Mouse (Mus musculus) macrophage (primary cell): ENCODE measurements around the gene Lyrm7. TPM values are rescaled to one million over a fixed set of nuclear protein-coding genes. Genes with fewer than 3 reads are reported as not detected.

Source experiments
- H3K27ac ChIP-seq: fragments of 350-480 bp; formaldehyde crosslinking; 2 replicates; pipeline ENCODE4 v1.9.0; 2021
- H3K36me3 ChIP-seq: fragments of 350-480 bp; formaldehyde crosslinking; 2 replicates; pipeline ENCODE4 v1.9.0; 2021; ENCODE audit errors: inconsistent target
- H3K4me3 ChIP-seq: fragments of 350-480 bp; formaldehyde crosslinking; 2 replicates; pipeline ENCODE4 v1.9.0; 2021; ENCODE audit errors: inconsistent target
- H3K79me2 ChIP-seq: fragments of 350-480 bp; formaldehyde crosslinking; 2 replicates; pipeline ENCODE4 v1.9.0; 2021; ENCODE audit errors: inconsistent target
- whole genome bisulfite sequencing: methylation state at CpG from one replicate; pipeline ENCODE4 v1.1.7; 2026; ENCODE audit warnings: inconsistent platforms; ENCODE audit not compliant: missing documents; 5-methylcytosine and 5-hydroxymethylcytosine counted together
- polyA plus RNA-seq: library from polyadenylated mRNA; stranded (reverse); fragments of 250-400 nt; gene quantifications from 3 replicates; pipeline ENCODE4 v1.2.4, GENCODE M21; 2018; ENCODE audit warnings: inconsistent platforms

Gene Lyrm7
- polyA plus RNA-seq, 1 experiment from 2014 or later: 3.3 TPM

DNA sequence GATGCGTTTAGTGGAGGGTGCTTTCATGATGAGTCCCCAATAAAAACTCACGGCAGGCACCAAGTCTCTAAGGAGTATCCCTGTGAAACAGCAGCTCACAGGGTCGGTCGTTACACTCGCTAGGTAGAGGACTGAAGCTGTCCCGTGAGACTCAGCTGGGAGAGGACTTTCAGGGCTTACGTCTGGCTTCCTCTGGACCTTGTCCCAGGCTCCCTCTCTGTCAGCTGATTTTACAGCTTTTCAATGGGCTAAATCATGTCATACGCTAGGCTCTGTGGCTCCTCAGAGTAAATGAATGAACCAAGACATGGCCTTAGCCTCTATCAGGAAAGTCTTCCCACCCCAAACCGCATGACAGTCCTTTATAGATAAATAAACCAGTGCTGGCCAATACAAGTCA lies 33.9 kb upstream of the Lyrm7 start:
- WGBS: 96% methylated on average over 9 of the region's 9 CpGs
- Histone ChIP-seq H3K27ac (no peak overlapping the region), H3K36me3 (no peaks in the 10 kb centered on the region), H3K79me2 (no peaks in the 10 kb centered on the region), H3K4me3 (no peak overlapping the region)

GRCm38 (mm10) chr11:54892091-54892490 lies 31.4 kb upstream of the Lyrm7 start:
- no peak overlapping the region for H3K27ac ChIP-seq
- no peak overlapping the region for H3K4me3 ChIP-seq
- no peaks in the 10 kb centered on the region for H3K79me2 ChIP-seq
- 93% methylated on average over 7 of the region's 7 CpGs for WGBS
- no peaks in the 10 kb centered on the region for H3K36me3 ChIP-seq

GRCm38 (mm10) chr11:54891341-54891740 lies 30.6 kb upstream of the Lyrm7 start:
- no peak overlapping the region for H3K4me3 ChIP-seq
- no peaks in the 10 kb centered on the region for H3K79me2 ChIP-seq
- 94% methylated on average over 5 of the region's 5 CpGs for WGBS
- H3K36me3 ChIP-seq: no peaks in the 10 kb centered on the region
- H3K27ac ChIP-seq: no peak overlapping the region

DNA sequence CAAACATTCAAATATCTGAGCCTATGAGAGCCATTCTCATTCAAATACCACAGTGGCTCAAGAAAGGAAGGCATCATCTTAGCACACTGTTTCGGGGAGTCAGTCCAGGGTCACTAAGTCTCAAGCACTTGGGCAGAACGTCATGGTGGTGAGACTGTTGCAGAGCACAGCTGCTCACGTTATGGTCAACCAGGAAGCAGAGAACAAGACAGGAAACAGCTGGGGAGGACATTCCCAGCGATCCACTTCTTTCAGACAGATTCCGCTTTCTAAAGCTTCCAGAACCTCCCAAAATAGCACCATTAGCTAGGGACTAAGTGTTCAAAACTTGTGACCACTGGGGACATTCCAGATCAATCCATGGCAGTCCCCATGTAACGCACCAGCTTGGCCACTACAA lies 27.2 kb upstream of the Lyrm7 start:
- Histone ChIP-seq H3K27ac (no peak overlapping the region), H3K4me3 (no peak overlapping the region), H3K36me3 (no peaks in the 10 kb centered on the region), H3K79me2 (no peaks in the 10 kb centered on the region)
- 80% methylated on average over 6 of the region's 6 CpGs for WGBS

GRCm38 (mm10) chr11:54885406-54885805 lies 24.7 kb upstream of the Lyrm7 start:
- H3K79me2 ChIP-seq: no peaks in the 10 kb centered on the region
- peak overlapping the region; percentile 100 for H3K27ac ChIP-seq
- H3K36me3 ChIP-seq: no peaks in the 10 kb centered on the region
- WGBS: 86% methylated on average over 2 of the region's 2 CpGs
- no peak overlapping the region for H3K4me3 ChIP-seq

- WGBS: 2% methylated on average over 5 of the region's 5 CpGs
- no peaks in the 10 kb centered on the region for H3K79me2 ChIP-seq
- no peaks in the 10 kb centered on the region for H3K36me3 ChIP-seq
- H3K27ac ChIP-seq: peak overlapping the region; percentile 100
- no peak overlapping the region for H3K4me3 ChIP-seq
These were observed 24.2 kb upstream of the Lyrm7 start for GRCm38 (mm10) chr11:54884937-54885336.

DNA sequence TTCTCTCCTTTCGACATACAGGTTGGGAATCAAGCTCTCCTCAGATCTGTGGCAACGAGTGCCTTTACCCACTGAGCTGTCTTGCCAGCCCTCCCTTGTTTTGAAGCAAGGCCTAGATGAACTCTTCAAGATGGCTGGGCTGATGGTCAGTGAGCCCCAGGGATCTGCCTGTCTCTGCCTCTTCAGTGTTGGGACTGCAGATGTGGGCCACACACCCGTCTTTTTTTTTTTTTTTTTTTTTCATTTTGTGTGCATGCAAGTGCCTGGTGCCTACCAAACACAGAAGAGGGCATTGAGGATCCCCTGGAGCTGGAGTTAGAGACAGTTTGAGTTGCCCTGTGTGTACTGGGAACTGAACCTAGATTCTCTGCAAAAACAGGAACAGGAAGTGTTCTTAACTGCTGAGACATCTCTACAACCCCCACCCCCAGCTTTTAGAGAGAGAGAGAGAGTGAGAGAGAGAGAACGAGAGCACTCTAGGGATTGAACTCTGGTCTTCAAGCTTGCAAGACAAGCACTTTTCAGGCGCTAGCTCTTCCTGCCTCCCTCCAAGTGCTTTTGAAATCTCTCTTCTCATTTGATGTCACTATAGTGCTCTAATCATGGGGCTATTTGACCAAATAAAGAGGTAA lies 23.6 kb upstream of the Lyrm7 start:
- peak overlapping the region; percentile 100 for H3K27ac ChIP-seq
- H3K79me2 ChIP-seq: no peaks in the 10 kb centered on the region
- WGBS: 24% methylated on average over 5 of the region's 5 CpGs
- H3K4me3 ChIP-seq: no peak overlapping the region
- no peaks in the 10 kb centered on the region for H3K36me3 ChIP-seq

GRCm38 (mm10) chr11:54882671-54883070 lies 22.0 kb upstream of the Lyrm7 start:
- H3K27ac ChIP-seq: peak overlapping the region; percentile 100
- no peaks in the 10 kb centered on the region for H3K79me2 ChIP-seq

GRCm38 (mm10) chr11:54881051-54881474 lies 20.3 kb upstream of the Lyrm7 start:
- 88% methylated on average over 2 of the region's 2 CpGs for WGBS
- Histone ChIP-seq H3K4me3 (no peak overlapping the region), H3K36me3 (no peaks in the 10 kb centered on the region), H3K79me2 (no peaks in the 10 kb centered on the region), H3K27ac (no peak overlapping the region)

More at GRCm38 (mm10) chr11:54882671-54883070, 22.0 kb upstream of the Lyrm7 start:
- 67% methylated on average over 8 of the region's 8 CpGs for WGBS
- H3K4me3 ChIP-seq: no peak overlapping the region
- no peaks in the 10 kb centered on the region for H3K36me3 ChIP-seq

GRCm38 (mm10) chr11:54879922-54880321 lies 19.2 kb upstream of the Lyrm7 start:
- no peaks in the 10 kb centered on the region for H3K36me3 ChIP-seq
- no peaks in the 10 kb centered on the region for H3K79me2 ChIP-seq
- H3K27ac ChIP-seq: 0 out of 2 replicates have a peak overlapping the region, but pooled peaks have one; percentile 12
- WGBS: 92% methylated on average over 10 of the region's 10 CpGs
- no peak overlapping the region for H3K4me3 ChIP-seq

- 22% methylated on average over 4 of the region's 4 CpGs for WGBS
- H3K27ac ChIP-seq: 0 out of 2 replicates have a peak overlapping the region, but pooled peaks have one; percentile 12
- H3K4me3 ChIP-seq: no peak overlapping the region
- no peaks in the 10 kb centered on the region for H3K36me3 ChIP-seq
- no peaks in the 10 kb centered on the region for H3K79me2 ChIP-seq
These were observed 18.7 kb upstream of the Lyrm7 start for GRCm38 (mm10) chr11:54879434-54879833.

GRCm38 (mm10) chr11:54878893-54879292 lies 18.2 kb upstream of the Lyrm7 start:
- peaks cover 4% of the 10 kb centered on the region; the same call in 1 of the 2 replicates for H3K36me3 ChIP-seq
- WGBS: 57% methylated on average over 6 of the region's 6 CpGs
- H3K79me2 ChIP-seq: no peaks in the 10 kb centered on the region
- H3K4me3 ChIP-seq: no peak overlapping the region
- H3K27ac ChIP-seq: no peak overlapping the region

DNA sequence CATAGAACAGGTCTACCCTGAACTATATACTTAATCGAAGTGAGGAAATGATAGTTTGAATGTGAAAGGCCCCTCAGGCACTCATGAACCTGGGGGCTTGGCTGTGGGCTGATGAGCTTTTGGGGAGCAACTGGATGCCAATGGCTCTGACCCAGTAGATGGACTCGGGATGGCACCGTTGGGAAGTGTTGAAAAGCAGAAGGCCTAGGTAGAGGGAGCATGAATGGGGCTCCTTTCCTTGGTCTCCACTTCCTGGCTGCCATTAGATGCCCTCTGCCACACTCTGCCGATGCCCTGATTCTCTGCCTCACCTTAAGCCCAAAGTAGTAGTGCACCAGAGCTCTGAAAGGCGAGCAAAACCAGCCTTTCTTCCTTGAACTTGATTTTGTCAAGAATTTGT lies 15.3 kb upstream of the Lyrm7 start:
- no peak overlapping the region for H3K4me3 ChIP-seq
- H3K79me2 ChIP-seq: no peaks in the 10 kb centered on the region
- peaks cover 24% of the 10 kb centered on the region for H3K36me3 ChIP-seq
- H3K27ac ChIP-seq: no peak overlapping the region
- WGBS: 98% methylated on average over 5 of the region's 5 CpGs

- Histone ChIP-seq H3K27ac (no peak overlapping the region), H3K79me2 (peaks cover 34% of the 10 kb centered on the region), H3K36me3 (peaks cover 39% of the 10 kb centered on the region), H3K4me3 (no peak overlapping the region)
- WGBS: 90% methylated on average over 7 of the region's 7 CpGs
These were observed 11.3 kb upstream of the Lyrm7 start for GRCm38 (mm10) chr11:54871831-54872537.

DNA sequence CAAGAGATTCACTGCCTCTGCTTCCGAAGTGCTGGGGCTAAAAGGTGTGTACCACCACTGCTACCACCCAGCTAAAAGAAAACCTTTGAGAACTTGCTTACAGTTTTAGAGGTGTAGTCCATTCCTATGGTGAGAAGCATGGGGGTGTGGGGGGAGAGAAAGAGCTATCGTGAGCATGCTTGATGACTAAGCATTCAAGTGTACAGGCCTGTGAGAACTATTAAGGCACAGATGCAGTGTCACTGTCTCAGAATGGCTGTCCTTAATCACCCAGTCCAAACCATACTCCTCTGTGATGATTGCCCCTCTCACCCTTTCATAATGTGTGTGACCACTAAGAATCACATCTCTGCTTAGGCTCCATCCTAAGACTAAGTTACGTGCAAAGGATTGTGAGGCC lies 8.6 kb upstream of the Lyrm7 start:
- WGBS: 82% methylated on average over 3 of the region's 3 CpGs
- Histone ChIP-seq H3K79me2 (peaks cover 37% of the 10 kb centered on the region), H3K4me3 (no peak overlapping the region)

More for the DNA sequence above, 8.6 kb upstream of the Lyrm7 start:
- no peak overlapping the region for H3K27ac ChIP-seq
- peaks cover 39% of the 10 kb centered on the region for H3K36me3 ChIP-seq
